8 mouse cellular contexts compared by ENCODE assay signal in the genomic region with DNA sequence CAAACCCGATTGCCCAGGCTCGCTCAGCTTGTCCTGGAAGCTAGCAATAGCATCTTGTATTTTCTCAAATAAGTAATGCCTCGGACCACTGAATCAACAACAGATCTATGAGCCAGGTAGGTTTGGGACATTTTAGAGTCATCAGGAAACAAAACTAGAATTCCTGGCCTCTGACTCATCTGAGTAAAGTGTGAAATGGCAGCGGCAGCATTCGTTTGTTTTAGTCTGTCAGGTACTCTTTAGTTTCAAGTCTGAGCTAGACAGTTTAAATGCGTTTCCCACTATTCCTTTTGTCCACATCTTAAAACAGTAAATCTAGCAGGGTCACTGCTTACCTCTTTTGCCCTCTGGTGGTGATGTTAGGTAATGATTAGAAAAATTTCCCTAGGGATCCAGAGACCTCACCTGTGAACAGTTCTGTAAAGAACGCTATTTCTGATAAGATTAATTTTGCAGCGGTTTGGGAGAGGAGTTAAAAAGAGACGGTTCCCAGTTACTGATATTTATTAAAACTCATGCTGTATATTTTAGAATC. TPM values are rescaled to one million over a fixed set of nuclear protein-coding genes. Genes with fewer than 3 reads are reported as not detected.
DNase-seq lines count a peak whose midpoint lies in the region; ATAC-seq lines count a peak whose summit lies in the region.

No protein-coding gene starts in this region.

- H3K27ac ChIP-seq in forebrain, embryonic 16.5 days (ENCODE audit: low read length) = peak overlapping the region; percentile 23; the same call in 1 of the 2 replicates
- H3K27ac ChIP-seq in midbrain, embryonic 11.5 days (ENCODE audit: low read depth, low read length) = no peak overlapping the region

- WGBS in forebrain, embryonic 16.5 days = 12% methylated on average over 9 of the region's 9 CpGs
- 18% methylated on average over 9 of the region's 9 CpGs for WGBS in midbrain, embryonic 11.5 days

- H3K36me3 ChIP-seq in forebrain, embryonic 16.5 days (ENCODE audit: control insufficient read depth, insufficient read depth) = peaks cover 18% of the 10 kb centered on the region
- H3K36me3 ChIP-seq in midbrain, embryonic 11.5 days (ENCODE audit: control insufficient read depth, insufficient read depth, low read length) = peaks cover 7% of the 10 kb centered on the region; the same call in 1 of the 2 replicates

- no peaks in the 10 kb centered on the region for H3K27me3 ChIP-seq in forebrain, embryonic 16.5 days (replicated peaks; ENCODE audit: control insufficient read depth, insufficient read depth, low read length)
- no peaks in the 10 kb centered on the region for H3K27me3 ChIP-seq in midbrain, embryonic 11.5 days (ENCODE audit: control insufficient read depth, insufficient read depth, low read length)

- no peaks in the 10 kb centered on the region for H3K9me3 ChIP-seq in forebrain, embryonic 16.5 days (ENCODE audit: control insufficient read depth, low read length)
- no peaks in the 10 kb centered on the region for H3K9me3 ChIP-seq in midbrain, embryonic 11.5 days (ENCODE audit: control insufficient read depth, low read length)

- H3K4me1 ChIP-seq in forebrain, embryonic 16.5 days (replicated peaks; ENCODE audit: control insufficient read depth, insufficient read depth, low read length) = peaks cover 28% of the 10 kb centered on the region
- H3K4me1 ChIP-seq in midbrain, embryonic 11.5 days (ENCODE audit: control insufficient read depth, insufficient read depth, low read length) = peaks cover 19% of the 10 kb centered on the region

- peak overlapping the region; percentile 72 for H3K4me2 ChIP-seq in forebrain, embryonic 16.5 days (ENCODE audit: low read length)
- H3K4me2 ChIP-seq in midbrain, embryonic 11.5 days = peak overlapping the region; percentile 52

- no peak for ATAC-seq in forebrain, embryonic 16.5 days
- no peak for ATAC-seq in midbrain, embryonic 11.5 days (ENCODE audit: low FRiP score)
- no peak for ATAC-seq in inflammation-experienced regulatory T-cells, adult 6 months

- peak overlapping the region; percentile 83 for H3K4me3 ChIP-seq in forebrain, embryonic 16.5 days (replicated peaks; ENCODE audit: low read length)
- peak overlapping the region; percentile 97 for H3K4me3 ChIP-seq in midbrain, embryonic 11.5 days (ENCODE audit: low read depth, low read length)

- H3K9ac ChIP-seq in forebrain, embryonic 16.5 days (replicated peaks; ENCODE audit: low read depth, low read length) = peak overlapping the region; percentile 94
- H3K9ac ChIP-seq in midbrain, embryonic 11.5 days (ENCODE audit: low read length) = peak overlapping the region; percentile 97

- DNase-seq in kidney, adult 18-20 months = peak; percentile 10
- DNase-seq in kidney, postnatal 10 days = no peak
- peak; percentile 74 for DNase-seq in brain, adult 2 months (ENCODE audit: low read depth, low spot score)
- peak; percentile 57 for DNase-seq in kidney, postnatal 14 days
- peak; percentile 95 for DNase-seq in midbrain, embryonic 11.5 days (ENCODE audit: low spot score, missing footprints)
- no peak for DNase-seq in adrenal gland, postnatal 4 days (ENCODE audit: low spot score in 2 of 2)

RNA-seq across cellular contexts. Expression of gene Nup50, which starts 1.6 kb away (rescaled TPM):
- polyA plus RNA-seq in forebrain, embryonic 16.5 days (2015; fragmentation: Nextera tagmentation; extraction: Ambion mirVana) = 30.1 and 34.3 TPM in 2 replicates
- polyA plus RNA-seq in midbrain, embryonic 11.5 days (2014; fragmentation: Nextera tagmentation; extraction: Ambion mirVana) = 66.8 and 71.7 TPM in 2 replicates
- polyA plus RNA-seq in inflammation-experienced regulatory T-cells, adult 6 months (2017; shearing (Covaris generic)) = 10 to 100 TPM; 18.8 to 32.6 (median 20.8) TPM
- 10 to 100 TPM; 32.6 to 38.2 TPM for total RNA-seq in adrenal gland, postnatal 4 days (2021)

RNA-seq across cellular contexts. Expression of gene Gm29666, which starts 5.0 kb away (rescaled TPM):
- 0.48 and 1.1 TPM in 2 replicates for polyA plus RNA-seq in forebrain, embryonic 16.5 days (2015; fragmentation: Nextera tagmentation; extraction: Ambion mirVana)
- polyA plus RNA-seq in midbrain, embryonic 11.5 days (2014; fragmentation: Nextera tagmentation; extraction: Ambion mirVana) = 0.61 and 0.66 TPM in 2 replicates
- under 1 TPM; 0.55 to 0.63 (median 0.63) TPM for polyA plus RNA-seq in inflammation-experienced regulatory T-cells, adult 6 months (2017; shearing (Covaris generic))
- under 1 TPM; 0.65 to 0.70 TPM for total RNA-seq in adrenal gland, postnatal 4 days (2021)

Comparison
In these comparisons a context has a peak if more than half of its experiments do, and no peak if none do; other contexts are left out.
1. DNase-seq: peak in kidney, adult 18-20 months (single experiment), brain, adult 2 months (single experiment), kidney, postnatal 14 days (single experiment) and midbrain, embryonic 11.5 days (single experiment); none in kidney, postnatal 10 days (single experiment) and adrenal gland, postnatal 4 days (0 of 2).